Comparison of ENCODE assay signal across 8 mouse cellular contexts in the genomic region with DNA sequence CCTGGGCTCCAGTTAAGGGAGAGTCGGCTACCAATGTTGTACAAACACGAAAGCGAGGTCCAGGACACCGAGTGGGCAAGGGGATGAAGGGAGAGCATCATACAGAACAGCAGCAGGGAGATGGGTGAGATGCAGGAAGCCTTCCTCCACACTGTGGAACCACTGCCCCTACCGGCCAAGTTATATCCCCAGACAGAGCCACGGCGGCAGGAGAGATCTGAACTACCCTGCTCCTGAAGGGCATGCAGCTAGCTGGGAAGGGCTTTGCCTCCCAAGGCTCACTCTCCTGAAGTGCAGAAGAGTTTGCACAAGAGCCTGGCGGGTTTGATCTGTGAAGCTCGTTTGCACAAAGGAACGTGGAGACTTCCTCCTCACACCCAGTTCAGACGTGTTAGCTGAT.
A peak's percentile ranks its signal among the peaks of the same experiment; 100 is the strongest.
DNase-seq lines count a peak whose midpoint lies in the region; ATAC-seq and TF ChIP-seq lines count a peak whose summit lies in the region.

No protein-coding gene starts in this region.

- no peaks in the 10 kb centered on the region for H3K4me1 ChIP-seq in heart, adult 2 months (ENCODE audit: control insufficient read depth, insufficient read depth, low read length)
- H3K4me1 ChIP-seq in limb, embryonic 11.5 days (ENCODE audit: control insufficient read depth, insufficient read depth, low read length): peaks cover 26% of the 10 kb centered on the region
- 0 out of 2 replicates have a peak, but pooled peaks cover 4% of the 10 kb centered on the region for H3K4me1 ChIP-seq in stomach, embryonic 16.5 days (ENCODE audit: control insufficient read depth, insufficient read depth, low read length)

- H3K4me3 ChIP-seq in heart, adult 2 months: no peak overlapping the region
- H3K4me3 ChIP-seq in limb, embryonic 11.5 days (ENCODE audit: low read depth, low read length): no peak overlapping the region
- no peak overlapping the region for H3K4me3 ChIP-seq in stomach, embryonic 16.5 days (replicated peaks; ENCODE audit: low read length)

- H3K27ac ChIP-seq in heart, adult 2 months: no peak overlapping the region
- no peak overlapping the region for H3K27ac ChIP-seq in limb, embryonic 11.5 days (replicated peaks; ENCODE audit: low read depth, low read length)
- H3K27ac ChIP-seq in stomach, embryonic 16.5 days (ENCODE audit: low read length): no peak overlapping the region

- WGBS in heart, adult 2 months: 20% methylated on average over 11 of the region's 11 CpGs
- 16% methylated on average over 11 of the region's 11 CpGs for WGBS in limb, embryonic 11.5 days
- WGBS in stomach, embryonic 16.5 days: 16% methylated on average over 11 of the region's 11 CpGs

- DNase-seq in heart, adult 2 months: no peak
- no peak for DNase-seq in heart, adult 9 months (ENCODE audit: low spot score in 2 of 2)
- peak; percentile 31 for DNase-seq in ZHBTc4 (ENCODE audit: low read depth, low spot score)
- DNase-seq in limb, embryonic 11.5 days (ENCODE audit: low spot score): peak; percentile 77
- no peak for DNase-seq in spleen, adult 12 weeks (ENCODE audit: low spot score)
- DNase-seq in frontal cortex, postnatal 14 days (ENCODE audit: low spot score in 2 of 2): no peak

- 0 out of 2 replicates have a peak, but pooled peaks have one; percentile 39 for TF ChIP-seq EP300 in heart, adult 2 months (IDR thresholded peaks at IDR 0.05; ENCODE audit: insufficient read depth, low read depth, low read length)

- no peak overlapping the region for H3K4me2 ChIP-seq in limb, embryonic 11.5 days (ENCODE audit: low read depth, severe bottlenecking)
- no peak overlapping the region for H3K4me2 ChIP-seq in stomach, embryonic 16.5 days (ENCODE audit: low read depth, low read length)

- H3K79me2 ChIP-seq in heart, adult 2 months (replicated peaks; ENCODE audit: control insufficient read depth, insufficient read depth, low read length): no peaks in the 10 kb centered on the region

- H3K9me3 ChIP-seq in limb, embryonic 11.5 days (ENCODE audit: control insufficient read depth, low read length): no peaks in the 10 kb centered on the region
- H3K9me3 ChIP-seq in stomach, embryonic 16.5 days (replicated peaks; ENCODE audit: control insufficient read depth, low read length): no peaks in the 10 kb centered on the region

- no peaks in the 10 kb centered on the region for H3K27me3 ChIP-seq in heart, adult 2 months (ENCODE audit: control insufficient read depth, insufficient read depth, low read length)
- H3K27me3 ChIP-seq in limb, embryonic 11.5 days (ENCODE audit: control insufficient read depth, insufficient read depth, low read length): peaks cover 14% of the 10 kb centered on the region
- H3K27me3 ChIP-seq in stomach, embryonic 16.5 days (ENCODE audit: control insufficient read depth, insufficient read depth, low read length): peaks cover 15% of the 10 kb centered on the region; the same call in 1 of the 2 replicates

- TF ChIP-seq CTCF in heart, adult 2 months (IDR thresholded peaks at IDR 0.05): peak; percentile 70

- TF ChIP-seq POLR2A in heart, adult 2 months (IDR thresholded peaks at IDR 0.05; ENCODE audit: insufficient read depth, low read depth, low read length): no peak

- H3K36me3 ChIP-seq in heart, adult 2 months (ENCODE audit: control insufficient read depth, insufficient read depth, low read length): no peaks in the 10 kb centered on the region
- no peaks in the 10 kb centered on the region for H3K36me3 ChIP-seq in limb, embryonic 11.5 days (ENCODE audit: control insufficient read depth, insufficient read depth, low read length)
- no peaks in the 10 kb centered on the region for H3K36me3 ChIP-seq in stomach, embryonic 16.5 days (ENCODE audit: control insufficient read depth, insufficient read depth, low read length)

- ATAC-seq in granulocyte monocyte progenitor cell, adult 5-6 weeks (replicated peaks; ENCODE audit: poor library complexity, severe bottlenecking): peak; percentile 50
- ATAC-seq in limb, embryonic 11.5 days (ENCODE audit: insufficient number of reproducible peaks, low FRiP score, low TSS enrichment, low read depth): no peak
- ATAC-seq in stomach, embryonic 16.5 days (ENCODE audit: insufficient read depth, low FRiP score): peak; percentile 73; the same call in 1 of the 2 replicates

- no peak overlapping the region for H3K9ac ChIP-seq in heart, adult 2 months (ENCODE audit: low read depth, low read length)
- no peak overlapping the region for H3K9ac ChIP-seq in limb, embryonic 11.5 days (ENCODE audit: low read length)
- H3K9ac ChIP-seq in stomach, embryonic 16.5 days (ENCODE audit: low read length): no peak overlapping the region

- intact Hi-C loops in heart, adult 2 months (cut with DNase I): loop anchor here (5.0 kb wide), 1 partner anchor 148 kb away; no protein-coding TSS in a partner anchor

Comparison
In these comparisons a context has a peak if more than half of its experiments do, and no peak if none do; other contexts are left out.
1. DNase-seq: peak in ZHBTc4 (single experiment) and limb, embryonic 11.5 days (single experiment); none in heart, adult 2 months (0 of 2), heart, adult 9 months (0 of 2), spleen, adult 12 weeks (single experiment) and frontal cortex, postnatal 14 days (0 of 2).